In genomic region chr14:22168077-22168794, GRCm38 (mm10) we compare ENCODE assay signal across 11 mouse cellular contexts.
DNase-seq lines count a peak whose midpoint lies in the region; ATAC-seq and TF ChIP-seq lines count a peak whose summit lies in the region.
"Had no signal": no experiment of that assay in that cellular context is flagged by ENCODE, and none has a peak within 500 bp of the region (broad histone marks: within the 10 kb centered on the region; RNA-seq: fewer than 3 reads in every experiment).

No protein-coding gene starts in this region.

- no peaks in the 10 kb centered on the region for H3K27me3 ChIP-seq in lung, embryonic 14.5 days (ENCODE audit: insufficient read depth, low read length)
- H3K27me3 ChIP-seq in hindbrain, embryonic 11.5 days (ENCODE audit: control insufficient read depth, insufficient read depth, low read length) = no peaks in the 10 kb centered on the region

- peak; percentile 79 for DNase-seq in heart, adult 11 months
- DNase-seq in heart, adult 8-10 months (ENCODE audit: low spot score) = no peak
- peak; percentile 76 for DNase-seq in lung, embryonic 14.5 days
- DNase-seq in lung, adult 2 months = no peak
- peak; percentile 37 for DNase-seq in hindbrain, embryonic 11.5 days (ENCODE audit: low spot score)
- DNase-seq in mesoderm, embryonic 11.5 days (ENCODE audit: low read depth, low spot score) = peak; percentile 86
- DNase-seq in left cerebral cortex, adult 8-10 months (ENCODE audit: low spot score in 2 of 2) = no peak
- no peak for DNase-seq in layer of hippocampus, adult 18-20 months (ENCODE audit: low spot score in 2 of 2)
- DNase-seq: cerebellum, postnatal 25 days; gastrocnemius, adult 2 months; right cerebral cortex, postnatal 25 days had no signal

- TF ChIP-seq CTCF in lung, embryonic 14.5 days (IDR thresholded peaks at IDR 0.05; ENCODE audit: low read depth) = no peak
- TF ChIP-seq CTCF in lung, adult 2 months (IDR thresholded peaks at IDR 0.05; ENCODE audit: insufficient read depth, low read length) = no peak

- peak; percentile 58 for ATAC-seq in lung, embryonic 14.5 days (ENCODE audit: insufficient read depth)
- peak; percentile 53; the same call in 1 of the 2 replicates for ATAC-seq in hindbrain, embryonic 11.5 days (ENCODE audit: low FRiP score)

- no peaks in the 10 kb centered on the region for H3K36me3 ChIP-seq in lung, embryonic 14.5 days (ENCODE audit: insufficient read depth)
- no peaks in the 10 kb centered on the region for H3K36me3 ChIP-seq in hindbrain, embryonic 11.5 days (ENCODE audit: control insufficient read depth, insufficient read depth, low read length)

- H3K4me2 ChIP-seq in lung, embryonic 14.5 days = peak overlapping the region; percentile 40
- peak overlapping the region; percentile 17 for H3K4me2 ChIP-seq in hindbrain, embryonic 11.5 days (replicated peaks; ENCODE audit: low read depth, low read length)

- no peak overlapping the region for H3K9ac ChIP-seq in lung, embryonic 14.5 days
- H3K9ac ChIP-seq in hindbrain, embryonic 11.5 days (ENCODE audit: low read depth, low read length) = peak overlapping the region; percentile 48; the same call in 1 of the 2 replicates

- 0 out of 2 replicates have a peak, but pooled peaks cover 15% of the 10 kb centered on the region for H3K4me1 ChIP-seq in lung, embryonic 14.5 days (ENCODE audit: insufficient read depth)
- H3K4me1 ChIP-seq in lung, adult 2 months (ENCODE audit: control insufficient read depth, insufficient read depth, low read length) = no peaks in the 10 kb centered on the region
- peaks cover 7% of the 10 kb centered on the region for H3K4me1 ChIP-seq in hindbrain, embryonic 11.5 days (replicated peaks; ENCODE audit: control insufficient read depth, insufficient read depth, low read length)

- 18% methylated on average over 11 of the region's 11 CpGs for WGBS in lung, embryonic 14.5 days
- WGBS in lung, adult 2 months = 66% methylated on average over 11 of the region's 11 CpGs
- 31% methylated on average over 11 of the region's 11 CpGs for WGBS in hindbrain, embryonic 11.5 days

- no peaks in the 10 kb centered on the region for H3K9me3 ChIP-seq in lung, embryonic 14.5 days (ENCODE audit: low read depth, low read length)
- H3K9me3 ChIP-seq in hindbrain, embryonic 11.5 days (ENCODE audit: control insufficient read depth, low read length) = no peaks in the 10 kb centered on the region

- H3K4me3 ChIP-seq in lung, embryonic 14.5 days (ENCODE audit: low read depth, low read length) = no peak overlapping the region
- no peak overlapping the region for H3K4me3 ChIP-seq in lung, adult 2 months (replicated peaks; ENCODE audit: extremely low read depth, low read depth, low read length)
- H3K4me3 ChIP-seq in hindbrain, embryonic 11.5 days (ENCODE audit: low read depth, low read length) = no peak overlapping the region; the same call in 1 of the 2 replicates
- H3K4me3 ChIP-seq: gastrocnemius, adult 2 months had no signal

- no peak overlapping the region for H3K27ac ChIP-seq in lung, embryonic 14.5 days (ENCODE audit: low read depth)
- peak overlapping the region; percentile 87 for H3K27ac ChIP-seq in hindbrain, embryonic 11.5 days (ENCODE audit: low read depth, low read length)
- H3K27ac ChIP-seq: gastrocnemius, adult 2 months had no signal

- no peak for TF ChIP-seq POLR2A in lung, adult 2 months (IDR thresholded peaks at IDR 0.05; ENCODE audit: borderline replicate concordance, extremely low read depth, low read depth, low read length)

Comparison
In these comparisons a context has a peak if more than half of its experiments do, and no peak if none do; other contexts are left out.
1. DNase-seq: peak in heart, adult 11 months (single experiment), lung, embryonic 14.5 days (single experiment), hindbrain, embryonic 11.5 days (single experiment) and mesoderm, embryonic 11.5 days (single experiment); none in heart, adult 8-10 months (single experiment), lung, adult 2 months (single experiment), left cerebral cortex, adult 8-10 months (0 of 2) and layer of hippocampus, adult 18-20 months (0 of 2).